Mouse (Mus musculus) liver, embryonic 14.5 days (tissue): Measurements from ENCODE around the gene Sufu. TPM values are rescaled to one million over a fixed set of nuclear protein-coding genes. Genes with fewer than 3 reads are reported as not detected.
A peak's percentile ranks its signal among the peaks of the same experiment; 100 is the strongest.

Source experiments
- ATAC-seq: fragments of 200-750 bp; cut with Nextera tagmentation; 2 replicates; pipeline ENCODE4 v1.8.0; 2017; ENCODE audit warnings: moderate number of reproducible peaks, mild to moderate bottlenecking, moderate library complexity; ENCODE audit not compliant: insufficient read depth
- DNase-seq, 3 experiments: peaks; one replicate each; pipeline ENCODE4 v3.0.0-alpha.2; 2012 to 2013; ENCODE audit warnings: low read depth in 3 of 3, low spot score in 3 of 3
- H3K27ac ChIP-seq: fragments of 300-500 bp; sonication (generic); 2 replicates; pipeline ENCODE4 v1.5.1; 2014; ENCODE audit warnings: moderate library complexity, mild to moderate bottlenecking, control low read depth, inconsistent platforms
- H3K27me3 ChIP-seq: fragments of 300-500 bp; sonication (generic); 2 replicates; pipeline ENCODE4 v1.6.1; 2014; ENCODE audit warnings: mild to moderate bottlenecking, low read length, moderate library complexity; ENCODE audit not compliant: control insufficient read depth, insufficient read depth
- H3K36me3 ChIP-seq: fragments of 300-500 bp; sonication (generic); replicated peaks from 2 replicates; pipeline ENCODE4 v1.6.1; 2014; ENCODE audit warnings: low read depth; ENCODE audit not compliant: control insufficient read depth, insufficient read depth
- H3K4me1 ChIP-seq, 2 experiments: fragments of 200-500 bp in 1 of 2; fragments of 300-500 bp in 1 of 2; sonication (generic) in 1 of 2; replicated peaks; 2 replicates each; pipeline ENCODE4 v1.6.1; 2012 to 2014; ENCODE audit warnings: antibody characterized with exemption in 1 of 2, inconsistent platforms in 1 of 2, low read length in 1 of 2; ENCODE audit not compliant: control insufficient read depth in 2 of 2, insufficient read depth in 2 of 2
- H3K4me2 ChIP-seq: fragments of 300-500 bp; sonication (generic); 2 replicates; pipeline ENCODE4 v1.6.1; 2014; ENCODE audit warnings: low read depth, mild to moderate bottlenecking, control low read depth, moderate library complexity
- H3K4me3 ChIP-seq, 2 experiments: fragments of 200-500 bp in 1 of 2; fragments of 300-500 bp in 1 of 2; sonication (generic) in 1 of 2; 2 replicates each; pipeline ENCODE4 v1.5.1; 2012 to 2014; ENCODE audit warnings: low read depth in 2 of 2, low read length in 2 of 2, mild to moderate bottlenecking in 2 of 2, control low read depth in 1 of 2, inconsistent platforms in 1 of 2, moderate library complexity in 1 of 2; ENCODE audit not compliant: insufficient read depth in 1 of 2
- H3K9ac ChIP-seq: fragments of 300-500 bp; sonication (generic); replicated peaks from 2 replicates; pipeline ENCODE4 v1.6.1; 2014; ENCODE audit warnings: mild to moderate bottlenecking, control low read depth, moderate library complexity
- H3K9me3 ChIP-seq: fragments of 300-500 bp; sonication (generic); 2 replicates; pipeline ENCODE4 v1.6.1; 2016; ENCODE audit warnings: low read length, mixed read lengths; ENCODE audit not compliant: control insufficient read depth
- CTCF ChIP-seq: IDR thresholded peaks from 2 replicates; pipeline ENCODE4 v1.5.1; 2016; ENCODE audit warnings: antibody characterized with exemption, low read depth, control low read depth
- EP300 ChIP-seq: IDR thresholded peaks from 2 replicates; pipeline ENCODE4 v1.6.1; 2016; ENCODE audit warnings: antibody characterized with exemption, low read depth
- WGBS: fragments of 180-500 bp; shearing (Covaris S2); extraction: QIAGEN DNeasy Blood & Tissue Kit; methylation state at CpG from one replicate; pipeline ENCODE4 v1.1.7; 2014; ENCODE audit not compliant: insufficient replicate concordance; 5-methylcytosine and 5-hydroxymethylcytosine counted together
- polyA plus RNA-seq, 2 experiments: library from polyadenylated mRNA; depleted of rRNA in 1 of 2; stranded (reverse) in 1 of 2; unstranded in 1 of 2; fragments of >200 nt; fragmentation: Nextera tagmentation in 1 of 2; extraction: Ambion mirVana in 1 of 2; gene quantifications; 2 replicates each; pipeline versions ENCODE4 v1.2.1 to v1.2.3; 2012 to 2014

Gene Sufu
- polyA plus RNA-seq, 2 experiments = 3.6 to 4.2 TPM

DNA sequence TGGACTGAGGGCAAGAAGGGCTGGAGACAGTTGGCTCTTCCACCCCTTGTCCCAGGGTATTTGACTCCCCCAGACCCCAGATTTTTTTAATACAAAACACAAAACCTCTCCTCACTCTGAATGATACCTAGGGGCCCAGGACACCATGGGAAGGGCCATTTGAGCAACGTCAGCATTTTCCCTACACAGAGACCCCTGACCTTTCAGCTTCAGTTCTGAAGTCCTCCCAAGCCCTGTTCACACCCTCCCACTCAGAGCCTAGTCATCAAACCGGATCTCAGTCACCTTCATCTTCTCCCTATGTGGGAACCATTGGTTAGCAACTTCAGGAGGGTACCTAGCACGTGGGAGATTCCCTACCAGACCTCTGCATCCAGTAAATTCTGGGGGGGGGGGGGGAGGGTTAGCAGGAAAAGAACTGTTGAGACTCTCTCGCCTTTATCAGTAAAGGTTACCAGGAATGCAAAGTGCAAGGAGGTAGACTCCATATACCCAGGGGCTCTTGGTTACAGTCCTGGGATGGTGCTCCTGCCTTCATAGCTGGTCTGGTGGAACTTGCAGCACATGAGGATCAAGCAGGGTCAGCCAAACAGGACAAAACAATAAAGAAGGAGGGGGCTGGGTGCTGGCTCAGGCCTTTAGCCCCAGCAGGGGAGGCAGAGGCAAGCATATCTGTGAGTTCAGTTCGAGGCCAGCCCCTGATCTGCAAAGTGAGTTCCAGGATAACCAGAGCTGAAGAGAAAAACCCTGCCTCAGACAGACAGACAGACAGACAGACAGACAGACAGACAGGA, 122.3 kb downstream of the Sufu start:
- Histone ChIP-seq H3K4me1 (peaks cover 14 to 28% of the 10 kb centered on the region in 2 experiments), H3K27ac (no peak overlapping the region), H3K27me3 (peaks cover 6% of the 10 kb centered on the region; the same call in 1 of the 2 replicates), H3K9ac (no peak overlapping the region), H3K4me3 (no peak overlapping the region), H3K36me3 (peaks cover 18% of the 10 kb centered on the region), H3K9me3 (no peaks in the 10 kb centered on the region), H3K4me2 (peak overlapping the region; percentile 11)
- DNase-seq (no peak), ATAC-seq (no peak)
- no peak for TF ChIP-seq EP300
- no peak for TF ChIP-seq CTCF
- WGBS = 14% methylated on average over 5 of the region's 5 CpGs

DNA sequence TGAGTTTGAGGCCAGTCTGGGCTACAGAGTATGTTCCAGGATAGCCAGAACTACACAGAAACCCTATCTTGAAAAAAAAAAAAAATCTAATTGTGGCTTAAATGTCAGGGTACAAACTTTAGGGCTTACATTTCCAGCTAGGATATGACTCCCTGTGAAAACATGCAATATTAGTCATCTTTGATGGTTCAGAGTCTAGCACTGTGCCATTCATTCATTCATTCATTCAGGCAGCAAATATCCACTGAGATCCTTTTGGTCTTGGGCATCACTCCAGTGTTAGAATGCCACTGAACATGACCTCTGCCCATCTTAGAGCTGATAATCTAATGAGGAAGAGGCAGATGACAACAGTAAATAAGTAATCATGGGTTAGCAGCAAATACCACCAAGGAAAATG, 125.0 kb downstream of the Sufu start:
- no peaks in the 10 kb centered on the region for H3K9me3 ChIP-seq

DNA sequence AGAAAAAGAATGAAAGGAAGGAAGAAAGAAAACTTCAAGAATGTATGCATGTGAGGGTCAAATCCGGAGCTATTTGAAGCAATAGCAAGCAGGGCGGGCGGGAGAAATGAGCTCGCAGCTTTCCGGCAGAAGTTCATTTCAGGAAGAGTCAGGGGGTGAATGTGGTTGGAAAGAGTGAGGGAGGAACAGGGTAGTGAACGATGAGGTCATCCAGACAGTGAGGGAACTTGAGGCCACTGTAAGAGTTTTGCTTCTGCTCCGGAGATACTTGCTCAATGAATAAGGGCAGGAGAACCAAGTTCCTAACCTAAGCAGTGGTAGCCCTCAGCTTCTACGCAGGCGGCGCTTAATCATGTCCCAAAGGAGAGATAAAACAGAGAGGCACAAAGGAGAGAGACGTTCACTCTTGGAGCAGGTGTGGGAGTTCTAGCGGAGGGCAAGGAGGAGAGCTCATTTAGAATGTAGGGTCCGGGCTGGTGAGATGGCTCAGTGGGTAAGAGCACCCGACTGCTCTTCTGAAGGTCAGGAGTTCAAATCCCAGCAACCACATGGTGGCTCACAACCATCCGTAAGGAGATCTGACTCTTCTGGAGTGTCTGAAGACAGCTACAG, 125.8 kb downstream of the Sufu start:
- no peaks in the 10 kb centered on the region for H3K9me3 ChIP-seq
- peak overlapping the region; percentile 44 for H3K4me2 ChIP-seq
- no peak for TF ChIP-seq CTCF
- no peak overlapping the region for H3K4me3 ChIP-seq
- H3K9ac ChIP-seq = no peak overlapping the region
- H3K27me3 ChIP-seq = peaks cover 6% of the 10 kb centered on the region; the same call in 1 of the 2 replicates
- no peak overlapping the region for H3K27ac ChIP-seq
- ATAC-seq (no peak), DNase-seq (peak in 1 of 3 experiments; percentile 31)
- 8% methylated on average over 15 of the region's 15 CpGs for WGBS
- H3K4me1 ChIP-seq = peaks cover 19 to 34% of the 10 kb centered on the region in 2 experiments
- H3K36me3 ChIP-seq = no peaks in the 10 kb centered on the region

More for the DNA sequence above, 125.0 kb downstream of the Sufu start:
- H3K27me3 ChIP-seq = peaks cover 6% of the 10 kb centered on the region; the same call in 1 of the 2 replicates
- H3K36me3 ChIP-seq = no peaks in the 10 kb centered on the region; the same call in 1 of the 2 replicates
- H3K4me1 ChIP-seq = peaks cover 19 to 34% of the 10 kb centered on the region in 2 experiments
- H3K4me2 ChIP-seq = no peak overlapping the region
- no peak overlapping the region for H3K9ac ChIP-seq
- no peak for ATAC-seq
- DNase-seq = no peak
- H3K27ac ChIP-seq = no peak overlapping the region
- no peak overlapping the region for H3K4me3 ChIP-seq
- no peak for TF ChIP-seq CTCF
- no peak for TF ChIP-seq EP300

DNA sequence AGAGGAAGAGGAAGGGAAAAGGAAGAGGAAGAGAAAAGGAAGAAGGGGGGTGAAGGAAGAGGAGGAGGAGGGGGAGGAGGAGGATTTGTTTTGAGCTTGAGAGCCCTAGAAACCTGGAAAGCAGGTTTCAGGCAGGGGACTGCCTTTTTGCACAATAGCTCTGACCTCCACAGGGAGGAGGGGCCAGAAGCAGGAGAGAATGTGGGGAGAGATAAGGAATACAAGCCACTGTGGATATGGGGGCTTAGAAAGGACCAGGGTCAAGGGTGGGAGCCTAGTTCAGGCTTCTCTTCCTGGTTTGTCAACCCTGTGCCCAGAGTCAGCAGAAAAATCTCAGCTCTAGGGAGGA, 126.4 kb downstream of the Sufu start:
- DNase-seq = no peak

DNA sequence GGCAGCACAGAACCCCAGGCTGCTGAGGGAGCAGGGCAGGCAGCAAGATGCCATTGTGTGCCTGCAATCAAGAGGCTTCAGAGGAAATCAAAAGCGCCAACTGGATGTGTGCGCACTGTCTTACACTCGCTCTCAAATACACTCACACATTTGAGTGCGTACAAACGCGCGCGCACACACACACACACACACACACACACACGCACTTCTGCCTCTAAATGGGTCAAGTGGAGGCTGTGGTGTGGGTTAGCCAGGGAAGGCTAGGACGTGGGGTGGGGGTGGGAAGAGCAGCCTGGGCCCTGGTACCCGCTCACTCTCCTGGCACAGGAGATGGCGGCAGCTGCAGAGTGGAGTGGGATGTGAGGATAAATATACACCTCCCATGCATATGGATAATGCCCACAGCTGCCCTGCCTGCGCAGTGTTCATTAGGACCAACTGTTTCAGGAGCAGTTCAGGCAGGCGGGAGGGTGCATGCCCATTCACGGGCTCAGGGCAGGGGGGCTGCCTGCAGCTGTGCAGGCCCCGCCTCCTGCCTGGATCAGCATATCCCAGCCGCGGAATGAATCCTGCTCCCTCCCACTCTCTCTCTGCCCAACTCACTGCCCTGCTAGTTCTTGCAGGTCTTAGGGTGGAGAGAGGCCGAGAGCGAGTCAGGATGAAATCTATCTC, 126.9 kb downstream of the Sufu start:
- H3K9ac ChIP-seq = no peak overlapping the region
- H3K4me1 ChIP-seq = peaks cover 19 to 37% of the 10 kb centered on the region in 2 experiments

More for the DNA sequence above, 126.4 kb downstream of the Sufu start:
- Histone ChIP-seq H3K36me3 (no peaks in the 10 kb centered on the region), H3K4me2 (no peak overlapping the region; the same call in 1 of the 2 replicates), H3K27ac (no peak overlapping the region), H3K9me3 (no peaks in the 10 kb centered on the region), H3K9ac (no peak overlapping the region), H3K27me3 (peaks cover 6% of the 10 kb centered on the region; the same call in 1 of the 2 replicates), H3K4me3 (no peak overlapping the region), H3K4me1 (peaks cover 19 to 34% of the 10 kb centered on the region in 2 experiments)
- ATAC-seq = no peak
- TF ChIP-seq EP300 (no peak), CTCF (no peak)

More for the DNA sequence above, 126.9 kb downstream of the Sufu start:
- H3K27ac ChIP-seq = no peak overlapping the region
- H3K27me3 ChIP-seq = peaks cover 6% of the 10 kb centered on the region; the same call in 1 of the 2 replicates
- ATAC-seq = no peak
- H3K4me2 ChIP-seq = peak overlapping the region; percentile 23
- no peak overlapping the region for H3K4me3 ChIP-seq
- WGBS = 22% methylated on average over 20 of the region's 20 CpGs
- H3K9me3 ChIP-seq = no peaks in the 10 kb centered on the region
- H3K36me3 ChIP-seq = no peaks in the 10 kb centered on the region
- DNase-seq = no peak
- TF ChIP-seq CTCF = no peak
- no peak for TF ChIP-seq EP300
